Mouse (Mus musculus): ENCODE data around the gene Fhod1. TPM values are rescaled to one million over a fixed set of nuclear protein-coding genes. Genes with fewer than 3 reads are reported as not detected.

Fhod1 gene
- total RNA-seq (2022) = 1 to 10 TPM; 2.5 to 5.2 (median 4.0) TPM

DNA sequence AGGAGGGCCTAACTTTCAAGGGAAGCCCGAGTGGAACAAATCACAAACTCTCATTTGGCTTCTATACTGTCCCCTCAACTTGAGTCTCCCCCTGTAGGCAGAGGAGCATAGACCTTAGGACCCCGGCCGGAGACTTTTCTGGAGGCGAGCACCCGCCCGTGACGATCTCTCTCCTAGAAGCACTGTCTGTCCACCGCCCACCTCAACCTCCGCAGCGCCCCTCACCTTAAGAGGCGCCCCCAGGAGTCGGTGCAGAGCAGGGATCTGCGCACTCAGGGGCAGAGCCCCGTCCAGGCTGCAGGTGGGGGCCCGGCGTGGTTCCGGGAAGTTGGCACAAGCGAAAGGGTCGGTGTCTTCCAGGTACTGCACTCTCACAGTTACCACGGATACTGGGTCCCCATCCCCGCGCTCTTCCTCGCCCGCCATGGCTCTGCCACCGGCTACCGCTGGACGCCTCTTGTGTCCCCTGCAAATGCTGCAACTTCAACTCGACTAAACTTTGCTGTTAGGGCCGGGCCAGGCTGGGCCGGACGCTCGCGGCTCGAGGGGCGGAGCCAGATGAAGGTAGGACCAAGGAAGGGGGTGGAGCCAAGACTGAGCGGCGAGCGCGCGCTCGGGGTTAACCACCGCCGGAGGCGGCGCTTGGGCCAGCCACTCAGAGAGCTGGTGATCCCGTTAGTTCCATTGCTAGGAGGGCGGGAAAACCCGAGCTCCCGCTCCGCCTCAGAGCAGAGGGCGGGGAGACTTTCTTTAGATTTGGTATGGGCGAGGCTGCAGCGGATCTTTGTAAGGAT is at the start of gene Fhod1:
Fhod1 (minus strand) TSS at position 526 of the 794 bp plus-strand sequence.
- DNase-seq (ENCODE audit: low spot score in 2 of 2) = peak; percentile 59 to 89

DNA sequence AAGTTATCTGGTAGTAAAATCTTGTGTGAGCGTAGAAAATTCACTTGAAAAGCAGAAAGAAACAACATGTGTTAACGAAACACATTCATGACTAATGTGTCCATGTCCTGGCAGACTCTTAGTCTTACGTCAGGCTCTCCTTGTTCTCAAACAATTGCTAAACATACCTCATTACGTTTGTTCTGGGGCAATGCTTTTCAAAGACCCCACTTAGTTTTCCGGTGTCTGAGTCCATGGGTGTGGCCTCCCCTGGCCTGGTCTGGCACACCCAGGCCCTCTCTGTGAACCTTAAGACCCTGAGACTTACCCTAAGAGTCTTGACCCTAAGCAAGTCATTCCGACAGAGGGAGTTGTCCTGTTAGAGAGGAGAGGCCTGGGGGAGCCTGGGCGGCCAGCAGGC is 46.2 kb upstream of the Fhod1 start:
- DNase-seq (ENCODE audit: low spot score in 2 of 2) = no peak

DNA sequence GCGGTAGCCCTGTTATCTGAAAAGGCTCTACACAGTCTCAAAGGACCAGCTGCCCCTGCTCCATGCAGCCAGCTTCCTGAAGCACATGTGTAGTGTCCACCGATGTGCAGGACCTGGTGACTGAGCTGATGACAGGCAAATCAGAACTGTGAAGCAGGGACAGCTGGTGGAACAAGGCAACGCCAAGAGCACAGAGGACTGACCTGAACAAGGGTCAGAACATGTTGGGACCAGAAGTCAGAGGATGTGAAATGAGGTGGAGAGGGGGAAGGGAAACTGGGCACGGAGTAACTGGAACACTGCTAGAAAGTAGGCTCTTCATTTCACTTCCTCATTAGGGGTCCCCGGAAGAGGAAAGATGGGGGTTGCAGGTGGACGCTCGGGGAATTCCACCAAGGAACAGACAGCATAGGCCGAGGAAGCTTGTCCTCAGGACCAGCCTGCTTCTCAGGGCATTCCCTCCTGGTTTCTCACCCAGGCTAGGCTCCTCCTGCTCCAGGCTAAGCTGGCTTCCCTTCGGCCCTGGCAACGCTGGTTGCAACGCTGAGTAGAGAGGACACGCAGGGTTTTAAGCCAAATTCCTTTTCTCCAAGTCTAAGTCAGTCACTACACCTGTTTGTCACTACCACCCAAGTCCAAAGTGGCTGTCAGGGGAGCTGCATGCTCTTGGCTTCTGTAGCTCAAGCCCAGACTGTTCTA is 45.5 kb upstream of the Fhod1 start:
- DNase-seq (ENCODE audit: low spot score in 2 of 2) = no peak

DNA sequence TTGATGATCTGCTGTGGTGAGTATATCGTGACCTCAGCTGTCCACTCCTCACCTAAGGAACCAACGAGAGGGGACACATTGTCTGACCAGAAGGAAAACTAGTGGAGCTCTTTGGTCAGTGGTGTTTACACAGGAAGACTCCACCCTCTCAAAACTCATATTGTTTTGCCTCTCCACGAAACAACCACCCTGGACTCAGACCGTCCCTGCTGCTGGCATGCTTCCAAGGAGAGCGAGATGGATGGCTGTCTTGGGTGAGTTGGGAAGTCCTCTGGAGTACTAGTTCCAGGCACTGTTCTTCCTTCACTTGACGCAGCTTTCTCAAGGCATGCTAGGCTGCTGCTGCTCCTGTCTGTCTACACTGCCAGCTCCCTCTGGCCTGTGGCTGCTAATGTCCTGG is 41.3 kb upstream of the Fhod1 start:
- DNase-seq (ENCODE audit: low spot score in 2 of 2) = no peak

DNA sequence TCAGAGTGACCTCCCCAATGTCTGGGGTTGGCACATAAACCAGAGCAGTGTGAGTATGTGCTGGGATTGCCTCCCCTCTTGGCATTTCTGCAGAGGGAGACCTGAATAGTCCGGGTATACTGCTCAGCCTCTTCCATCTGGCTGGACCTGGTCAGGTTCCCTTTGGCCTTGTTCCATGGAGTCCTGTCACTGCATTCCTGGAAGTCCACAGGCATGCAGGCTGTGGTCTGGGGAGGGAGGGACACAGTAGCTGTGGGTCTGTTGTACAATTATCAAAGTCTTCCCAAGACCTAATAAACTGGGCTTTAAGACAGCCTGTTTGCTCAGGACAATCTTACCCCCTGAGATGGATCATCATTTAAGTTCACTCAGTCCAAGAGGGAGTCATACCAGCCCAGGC is 39.4 kb upstream of the Fhod1 start:
- no peak for DNase-seq (ENCODE audit: low spot score in 2 of 2)

DNA sequence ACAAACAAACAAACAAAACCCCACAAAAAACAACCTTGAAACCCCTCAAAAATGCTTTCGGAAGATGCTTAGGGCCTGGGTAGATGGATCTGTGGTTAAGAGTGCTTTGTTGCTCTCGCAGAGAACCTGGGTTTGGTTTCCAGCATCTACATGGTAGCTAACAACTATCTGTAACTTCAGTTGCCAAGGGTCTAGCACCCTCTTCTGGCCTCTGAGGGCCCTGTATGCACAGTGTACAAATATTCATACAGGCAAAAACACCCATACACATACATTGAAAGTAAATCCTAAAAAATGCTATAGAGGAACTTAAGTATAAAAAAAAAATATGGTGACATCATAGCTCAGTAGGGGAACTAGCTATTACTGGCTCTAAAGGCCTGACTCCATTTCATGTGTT is 36.3 kb upstream of the Fhod1 start:
- no peak for DNase-seq (ENCODE audit: low spot score in 2 of 2)

DNA sequence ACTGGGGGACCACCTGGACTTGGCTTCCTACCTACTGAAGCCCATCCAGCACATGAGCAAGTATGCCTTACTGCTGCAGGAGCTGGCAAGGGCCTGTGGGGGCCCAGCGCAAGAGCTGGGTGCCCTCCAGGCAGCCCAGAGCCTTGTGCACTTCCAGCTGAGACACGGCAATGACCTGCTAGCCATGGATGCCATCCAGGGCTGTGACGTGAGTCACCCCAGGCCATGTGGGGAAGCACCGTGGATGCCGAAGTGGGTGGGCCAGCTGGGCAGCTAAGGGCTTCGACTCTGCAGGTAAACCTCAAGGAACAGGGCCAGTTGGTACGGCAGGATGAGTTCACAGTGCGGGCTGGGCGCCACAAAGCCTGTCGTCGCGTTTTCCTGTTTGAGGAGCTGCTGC is 32.6 kb upstream of the Fhod1 start:
- no peak for DNase-seq (ENCODE audit: low spot score in 2 of 2)

DNA sequence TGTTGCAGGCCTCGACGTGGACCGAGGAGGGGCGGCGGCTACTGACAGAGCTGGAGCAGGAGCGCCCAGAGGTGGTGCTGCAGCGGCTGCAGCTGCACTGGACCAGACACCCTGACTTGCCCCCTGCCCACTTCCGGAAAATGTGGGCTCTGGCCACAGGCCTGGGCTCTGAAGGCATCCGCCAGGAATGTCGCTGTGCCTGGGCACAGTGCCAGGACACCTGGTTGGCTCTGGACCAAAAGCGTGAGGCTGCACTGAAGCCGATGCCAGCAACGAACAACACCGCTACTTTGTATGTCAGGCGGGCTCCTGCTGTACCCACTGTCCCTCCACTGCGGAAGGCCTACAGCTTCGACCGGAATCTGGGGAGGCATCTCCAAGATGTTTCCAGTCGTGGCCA is 30.9 kb upstream of the Fhod1 start:
- DNase-seq (ENCODE audit: low spot score in 2 of 2) = no peak

DNA sequence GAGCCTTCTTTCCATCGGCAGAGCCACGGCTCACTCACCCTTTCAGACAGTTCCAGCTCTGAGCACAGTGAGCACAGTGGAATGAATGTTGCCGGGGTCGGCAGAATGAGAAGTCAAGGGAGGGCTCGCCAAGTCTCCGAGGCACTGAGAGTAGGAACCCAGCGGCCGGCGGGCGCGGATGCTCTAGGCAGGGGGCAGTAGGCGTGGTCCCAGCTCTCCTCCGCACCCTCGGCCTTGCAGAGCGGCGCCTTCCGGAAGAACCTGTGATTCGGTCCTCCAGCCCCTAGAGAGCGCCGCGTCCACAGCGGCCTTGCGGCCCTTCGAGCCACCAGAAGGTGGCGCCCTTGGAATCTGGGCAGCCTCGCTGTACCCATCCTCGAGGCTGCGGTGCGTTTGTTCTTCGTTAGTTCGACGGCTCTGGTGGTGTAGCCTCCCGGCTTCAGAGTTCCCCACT is 26.8 kb upstream of the Fhod1 start:
- DNase-seq (ENCODE audit: low spot score in 2 of 2) = no peak

DNA sequence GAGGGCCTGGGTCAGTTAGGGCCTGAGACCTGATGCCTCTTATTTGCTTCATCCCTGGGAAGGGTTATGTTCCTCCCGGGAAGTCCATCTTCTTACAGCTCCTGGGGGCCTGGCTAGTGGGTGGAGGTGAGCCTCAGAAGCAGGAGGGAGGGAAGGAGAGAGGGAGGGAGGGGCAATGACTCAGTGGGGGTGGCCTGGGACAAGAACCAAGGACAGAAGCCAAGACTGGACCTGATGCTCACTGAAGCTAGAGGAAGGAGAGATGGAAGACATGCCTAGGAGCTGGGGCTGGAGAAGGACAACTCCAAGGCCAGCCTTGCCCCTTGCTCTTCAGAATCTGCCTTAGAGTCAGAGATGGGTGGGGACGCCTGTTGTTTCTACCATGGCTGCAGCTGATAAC is 25.3 kb upstream of the Fhod1 start, which contains the start of gene Plekhg4:
Plekhg4 (plus strand) TSS at position 243 of the 400 bp plus-strand sequence.
- DNase-seq (ENCODE audit: low spot score in 2 of 2) = no peak

DNA sequence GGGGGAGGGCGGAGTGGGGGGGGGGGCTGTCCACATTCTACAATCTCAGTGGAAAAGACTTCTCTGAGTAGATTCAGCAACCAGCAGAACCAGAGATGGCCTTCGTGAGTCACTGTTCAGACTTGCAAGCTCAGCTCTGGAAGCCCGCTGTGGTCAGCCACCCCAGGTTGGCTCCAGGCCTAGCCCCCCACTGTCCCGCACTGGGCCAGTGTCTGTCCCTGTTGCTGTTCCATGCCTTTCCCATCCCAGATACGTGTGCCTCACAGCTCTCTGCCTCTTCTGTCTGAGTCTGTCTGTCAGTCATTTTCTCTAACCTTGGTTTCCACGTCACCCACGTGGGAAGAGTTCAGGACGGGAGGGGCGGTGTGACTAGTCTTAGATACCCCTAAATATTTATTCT is 24.7 kb upstream of the Fhod1 start:
- DNase-seq (ENCODE audit: low spot score in 2 of 2) = no peak

DNA sequence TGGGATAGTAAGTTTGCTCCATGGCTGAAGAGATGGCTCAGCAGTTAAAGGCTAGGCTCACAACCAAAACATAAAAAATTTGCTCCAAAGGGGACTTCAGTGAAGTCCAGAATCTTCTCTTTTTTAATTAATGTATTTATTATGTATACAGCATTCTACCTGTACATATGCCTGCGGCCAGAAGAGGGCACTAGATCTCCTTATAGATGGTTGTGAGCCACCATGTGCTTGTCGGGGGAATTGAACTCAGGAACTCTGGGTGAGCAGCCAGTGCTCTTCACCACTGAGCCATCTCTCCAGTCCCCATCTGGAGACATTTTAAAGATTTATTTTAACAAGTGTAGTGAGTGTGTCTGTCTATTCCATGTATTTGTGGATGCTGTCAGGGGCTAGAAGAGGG is 19.4 kb upstream of the Fhod1 start:
- DNase-seq (ENCODE audit: low spot score in 2 of 2) = no peak

DNA sequence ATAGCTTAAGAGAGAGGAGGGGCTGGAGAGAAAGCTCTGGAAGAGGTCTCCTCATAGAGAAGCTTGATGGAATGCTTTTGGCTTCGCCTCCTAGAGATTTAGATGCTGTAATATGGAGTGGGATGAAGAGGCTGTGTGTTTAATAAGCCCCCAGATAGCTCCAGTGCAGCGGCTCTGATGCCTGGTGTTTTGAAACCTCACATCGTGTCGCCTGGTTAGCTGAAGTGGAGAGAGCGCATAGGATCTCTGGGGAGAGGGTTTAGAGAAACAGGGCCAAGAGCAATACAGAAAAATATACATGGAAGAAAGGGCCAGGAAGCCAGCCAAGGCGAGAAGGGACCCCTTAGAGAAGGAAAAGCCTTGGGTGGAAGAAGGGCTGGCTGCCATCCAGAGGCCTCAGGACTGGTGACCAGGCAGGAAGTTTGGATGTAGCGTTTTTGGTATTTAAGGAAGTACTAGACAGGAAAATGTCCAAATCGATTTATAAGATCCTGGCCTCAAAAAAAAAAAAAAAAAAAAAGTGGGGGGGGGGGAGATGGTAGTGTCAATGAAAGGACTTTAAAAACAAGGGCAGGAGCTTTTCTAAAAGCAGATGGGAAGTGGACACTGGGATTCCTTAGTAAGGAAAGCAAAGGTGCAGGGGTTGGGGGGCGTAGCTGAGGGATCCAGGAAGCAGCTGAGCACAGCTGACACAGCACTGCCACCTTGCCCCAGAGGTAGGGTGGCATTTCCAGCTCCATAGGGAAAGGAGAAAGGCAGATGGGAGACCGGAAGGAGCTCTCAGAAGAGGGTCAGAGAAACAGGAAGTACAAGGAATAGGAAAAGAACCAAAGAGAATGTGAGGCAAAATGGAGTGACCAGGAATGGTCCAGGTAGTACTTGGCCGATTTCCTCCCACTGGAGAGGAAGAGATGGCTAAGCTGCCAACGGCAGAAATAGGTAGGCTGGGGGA is 14.3 kb upstream of the Fhod1 start:
- DNase-seq (ENCODE audit: low spot score in 2 of 2) = no peak

DNA sequence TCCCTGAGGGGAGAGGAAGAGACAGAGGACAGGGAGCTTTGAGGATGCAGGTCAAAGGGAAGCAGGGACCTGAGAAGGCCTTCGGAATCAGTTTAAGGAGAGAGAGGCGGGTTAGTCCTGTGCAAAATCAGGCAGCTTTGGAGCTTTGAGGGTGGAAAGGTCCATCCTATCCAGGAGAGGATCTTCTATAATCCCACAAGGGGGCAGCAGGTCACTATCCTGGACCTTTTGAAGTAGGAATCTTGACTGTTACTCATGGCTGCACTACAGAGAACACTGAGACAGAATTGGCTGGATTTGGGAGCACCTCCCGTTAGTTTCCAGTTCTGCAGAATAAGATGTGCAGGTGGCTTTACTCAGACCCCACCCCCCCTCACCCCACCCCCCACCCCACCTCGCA is 11.9 kb upstream of the Fhod1 start:
- DNase-seq (ENCODE audit: low spot score in 2 of 2) = no peak

DNA sequence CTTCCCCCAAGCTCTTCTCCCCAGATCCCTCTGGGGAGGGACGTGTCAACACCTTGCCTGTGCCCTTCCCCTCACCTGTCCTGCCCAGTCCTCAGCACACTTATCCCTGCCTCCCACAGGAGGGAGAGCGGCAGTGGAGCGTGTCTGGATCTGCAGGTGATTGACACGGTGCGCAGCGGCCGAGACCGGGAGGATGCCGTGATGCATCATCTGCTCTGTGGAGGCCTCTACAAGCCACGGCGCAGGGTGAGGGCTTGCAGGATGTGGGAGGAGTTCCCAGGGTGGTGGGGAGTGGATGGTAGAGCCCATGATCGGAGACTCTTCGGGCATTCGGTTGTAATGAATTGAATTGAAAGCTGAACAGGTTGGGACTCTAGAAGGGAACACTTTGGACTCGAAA is 11.5 kb upstream of the Fhod1 start:
- no peak for DNase-seq (ENCODE audit: low spot score in 2 of 2)

DNA sequence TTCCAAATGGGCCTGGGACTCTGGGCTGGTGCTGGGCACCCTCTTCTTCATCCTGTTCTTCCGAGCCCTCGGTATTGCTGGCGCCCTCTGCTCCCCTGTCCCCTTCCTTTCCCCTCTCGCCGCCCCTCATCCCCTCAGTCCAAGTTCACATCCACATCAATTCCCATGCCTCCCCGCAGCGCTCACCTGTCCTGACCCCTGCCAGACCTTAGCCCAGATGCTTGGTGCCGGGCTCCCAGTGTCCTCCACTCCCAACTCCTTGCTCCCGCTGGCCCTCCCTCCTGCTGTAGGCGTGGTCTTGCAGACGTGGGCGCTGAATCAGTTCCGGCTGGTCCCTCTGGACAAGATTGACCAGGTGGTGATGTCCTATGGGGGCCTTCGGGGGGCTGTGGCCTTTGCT is 8.9 kb upstream of the Fhod1 start:
- no peak for DNase-seq (ENCODE audit: low spot score in 2 of 2)

DNA sequence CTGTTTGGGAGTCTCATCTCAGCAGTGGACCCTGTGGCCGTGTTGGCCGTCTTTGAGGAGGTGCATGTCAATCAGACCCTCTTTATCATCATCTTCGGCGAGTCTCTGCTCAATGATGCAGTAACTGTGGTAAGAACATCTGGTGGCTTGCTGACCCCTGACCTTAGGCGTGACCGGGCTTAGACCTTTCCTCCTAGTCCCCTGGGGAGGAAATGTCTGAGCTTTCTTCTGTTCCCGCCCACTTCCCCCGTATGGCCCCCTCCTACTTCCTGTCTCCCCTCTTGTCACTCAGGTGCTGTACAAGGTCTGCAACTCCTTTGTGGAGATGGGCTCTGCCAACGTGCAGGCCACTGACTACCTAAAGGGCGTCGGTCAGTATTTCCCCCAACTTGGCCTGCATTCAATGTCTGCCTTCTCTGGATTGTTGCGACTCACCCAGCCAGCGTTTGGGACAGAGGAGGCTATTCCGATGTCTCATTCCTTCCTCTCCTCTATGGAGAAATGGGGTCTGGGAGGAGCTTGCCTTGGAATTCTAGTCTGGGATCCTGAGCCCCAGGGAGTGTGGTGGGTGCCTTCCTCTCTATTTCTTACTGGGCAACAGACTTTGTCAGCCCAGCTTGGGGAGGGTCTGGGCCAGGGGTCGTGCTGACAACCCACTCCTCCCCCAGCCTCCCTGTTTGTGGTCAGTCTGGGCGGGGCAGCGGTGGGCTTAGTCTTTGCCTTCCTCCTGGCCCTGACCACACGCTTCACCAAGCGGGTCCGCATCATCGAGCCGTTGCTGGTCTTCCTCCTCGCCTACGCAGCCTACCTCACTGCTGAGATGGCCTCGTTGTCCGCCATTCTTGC is 7.6 kb upstream of the Fhod1 start:
- no peak for DNase-seq (ENCODE audit: low spot score in 2 of 2)

DNA sequence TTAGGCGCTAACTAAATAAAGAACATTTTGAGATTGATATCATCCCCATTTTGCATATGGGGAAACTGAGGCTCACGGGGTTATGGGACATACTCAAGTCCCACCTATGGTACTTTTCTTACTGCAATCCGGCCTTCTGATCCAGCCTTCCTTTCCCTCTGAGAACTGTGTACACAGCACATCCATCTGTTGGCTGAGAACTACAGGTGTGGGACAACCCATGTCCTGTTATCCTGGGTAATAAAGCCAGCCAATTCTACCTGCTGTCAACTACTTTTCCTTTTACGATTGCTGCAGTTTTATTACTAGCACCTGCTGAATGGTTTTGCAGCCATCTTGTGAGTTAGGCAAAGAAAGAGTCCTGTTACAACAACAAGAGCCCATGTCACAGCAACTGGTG is 6.8 kb upstream of the Fhod1 start:
- DNase-seq (ENCODE audit: low spot score in 2 of 2) = no peak

DNA sequence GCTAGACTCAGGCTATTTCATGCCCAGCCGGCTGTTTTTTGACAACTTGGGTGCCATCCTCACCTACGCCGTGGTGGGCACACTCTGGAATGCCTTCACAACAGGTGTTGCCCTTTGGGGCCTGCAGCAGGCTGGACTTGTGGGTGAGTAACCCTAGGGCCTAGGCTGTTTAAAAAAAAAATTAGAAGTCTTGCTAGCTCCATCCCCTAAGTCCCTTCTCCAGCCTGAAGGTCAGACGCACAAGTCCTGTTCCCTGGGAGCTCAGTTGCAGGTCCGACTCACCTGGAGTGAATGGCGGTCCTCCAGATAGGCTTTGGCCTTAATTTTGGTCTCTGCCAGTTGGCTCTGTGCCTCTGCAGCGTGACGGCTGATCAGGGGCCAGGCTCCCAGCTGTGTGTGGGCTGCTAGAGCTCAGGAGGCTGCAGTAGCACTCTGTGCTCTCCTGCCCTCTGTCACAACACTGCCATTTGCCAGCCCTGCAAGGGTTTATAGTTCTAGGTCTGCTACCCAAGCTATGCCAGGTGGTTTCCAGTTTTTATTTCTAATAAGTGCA is 5.9 kb upstream of the Fhod1 start:
- DNase-seq (ENCODE audit: low spot score in 2 of 2) = no peak

DNA sequence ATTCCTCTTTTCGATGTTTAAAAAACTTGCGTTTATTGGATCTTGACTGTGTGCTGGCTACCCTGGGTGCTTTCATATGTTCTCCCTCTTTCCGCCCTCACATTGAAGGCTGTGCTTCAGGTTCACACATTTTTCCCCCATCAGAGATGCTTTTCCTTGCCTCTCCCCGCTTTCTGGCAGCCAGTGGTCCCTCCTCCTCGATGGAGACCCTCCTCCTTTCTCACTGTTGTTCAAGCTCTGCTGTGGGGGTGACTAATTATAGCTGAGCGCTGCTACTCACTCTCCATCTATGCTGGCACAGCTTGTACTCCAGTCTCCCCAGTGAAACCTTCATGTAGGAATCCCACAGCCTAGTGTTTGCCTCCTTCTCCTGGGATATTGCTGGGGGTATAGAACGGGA is 2.4 kb upstream of the Fhod1 start:
- DNase-seq (ENCODE audit: low spot score in 2 of 2) = no peak

All from left cerebral cortex, adult 8-10 months (tissue).